Mouse (Mus musculus) thymus, adult 2 months (tissue): Measurements from ENCODE around the gene Tmem255a. TPM values are rescaled to one million over a fixed set of nuclear protein-coding genes. Genes with fewer than 3 reads are reported as not detected.

ENCODE experiments used
- DNase-seq: peaks from one replicate; pipeline ENCODE4 v3.0.0; 2021
- H3K27ac ChIP-seq: fragments of 200-500 bp; 2 replicates; pipeline ENCODE4 v1.5.1; 2012; ENCODE audit warnings: low read length, control low read depth; ENCODE audit not compliant: control insufficient read depth, insufficient read depth
- H3K27me3 ChIP-seq: fragments of 200-500 bp; 2 replicates; pipeline ENCODE4 v1.6.1; 2012; ENCODE audit warnings: mild to moderate bottlenecking, low read length, moderate library complexity, mixed read lengths; ENCODE audit not compliant: control insufficient read depth, insufficient read depth
- H3K36me3 ChIP-seq: fragments of 200-500 bp; 2 replicates; pipeline ENCODE4 v1.6.1; 2012; ENCODE audit warnings: mild to moderate bottlenecking, low read length, moderate library complexity; ENCODE audit not compliant: control insufficient read depth, insufficient read depth
- H3K4me1 ChIP-seq: fragments of 200-500 bp; replicated peaks from 2 replicates; pipeline ENCODE4 v1.6.1; 2012; ENCODE audit warnings: low read length; ENCODE audit not compliant: control insufficient read depth, insufficient read depth
- H3K4me3 ChIP-seq: fragments of 200-500 bp; 2 replicates; pipeline ENCODE4 v1.5.1; 2012; ENCODE audit warnings: mild to moderate bottlenecking, low read length, control low read depth, moderate library complexity; ENCODE audit not compliant: control insufficient read depth, insufficient read depth
- CTCF ChIP-seq: fragments of 200-500 bp; IDR thresholded peaks from 2 replicates; pipeline ENCODE4 v1.5.1; 2012; ENCODE audit warnings: mild to moderate bottlenecking, control low read depth, low read length, moderate library complexity, borderline replicate concordance; ENCODE audit not compliant: control insufficient read depth, poor library complexity, insufficient read depth; ENCODE audit errors: extremely low read depth
- POLR2A ChIP-seq: fragments of 200-500 bp; IDR thresholded peaks from 2 replicates; pipeline ENCODE4 v1.6.1; 2012; ENCODE audit warnings: mild to moderate bottlenecking, low read length, control low read depth, moderate library complexity; ENCODE audit not compliant: control insufficient read depth, poor library complexity, insufficient read depth; ENCODE audit errors: extremely low read depth
- WGBS: fragments of 180-500 bp; shearing (Covaris S2); methylation state at CpG from one replicate; pipeline ENCODE4 v1.1.7; 2018; 5-methylcytosine and 5-hydroxymethylcytosine counted together
- polyA plus RNA-seq: library from polyadenylated mRNA; depleted of rRNA; stranded (reverse); fragments of >200 nt; gene quantifications from 2 replicates; pipeline ENCODE4 v1.2.3, GENCODE M21; 2012; rRNA removed

Gene Tmem255a
- polyA plus RNA-seq, 1 experiment = 1.1 TPM

GRCm38 (mm10) chrX:38166592-38166991, 85.6 kb downstream of the Tmem255a start:
- H3K27me3 ChIP-seq = no peaks in the 10 kb centered on the region
- H3K4me3 ChIP-seq = no peak overlapping the region
- WGBS = 81% methylated on average over 4 of the region's 4 CpGs
- no peaks in the 10 kb centered on the region for H3K4me1 ChIP-seq
- no peak for DNase-seq
- no peaks in the 10 kb centered on the region for H3K36me3 ChIP-seq
- TF ChIP-seq POLR2A = no peak
- TF ChIP-seq CTCF = no peak
- H3K27ac ChIP-seq = no peak overlapping the region

DNA sequence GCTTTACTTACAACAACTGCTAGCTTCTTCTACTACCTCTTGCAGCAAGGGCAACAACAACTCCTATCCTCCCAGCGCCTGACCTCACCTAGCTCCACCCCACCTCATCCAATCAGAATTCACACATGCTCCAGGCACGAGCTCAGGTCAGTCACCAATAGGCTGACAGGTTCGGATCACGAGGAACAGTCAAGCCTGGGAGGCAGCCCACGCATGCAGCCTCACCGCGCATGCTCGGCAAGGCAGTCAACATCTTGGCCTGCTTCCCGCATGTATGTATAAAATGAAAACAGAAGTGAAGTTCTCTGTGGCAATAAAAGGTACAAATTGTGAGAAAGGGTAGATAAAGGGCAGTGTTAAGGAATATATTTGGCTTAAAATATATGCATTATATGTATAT, 86.2 kb downstream of the Tmem255a start:
- Histone ChIP-seq H3K4me1 (no peaks in the 10 kb centered on the region), H3K36me3 (no peaks in the 10 kb centered on the region), H3K27ac (no peak overlapping the region), H3K27me3 (no peaks in the 10 kb centered on the region), H3K4me3 (no peak overlapping the region)
- no peak for DNase-seq
- no peak for TF ChIP-seq CTCF
- TF ChIP-seq POLR2A = no peak
- WGBS = 83% methylated on average over 9 of the region's 9 CpGs

- no peak for TF ChIP-seq CTCF
- TF ChIP-seq POLR2A = no peak
- no peaks in the 10 kb centered on the region for H3K36me3 ChIP-seq
- no peak overlapping the region for H3K27ac ChIP-seq
- H3K4me1 ChIP-seq = no peaks in the 10 kb centered on the region
- H3K27me3 ChIP-seq = no peaks in the 10 kb centered on the region
- H3K4me3 ChIP-seq = no peak overlapping the region
- no peak for DNase-seq
- WGBS = 88% methylated on average over 3 of the region's 3 CpGs
Observed at GRCm38 (mm10) chrX:38165315-38165714, 86.9 kb downstream of the Tmem255a start.

GRCm38 (mm10) chrX:38159097-38159496, 93.1 kb downstream of the Tmem255a start:
- H3K36me3 ChIP-seq = no peaks in the 10 kb centered on the region
- WGBS = 68% methylated on average over 1 of the region's 1 CpGs
- TF ChIP-seq POLR2A (no peak), CTCF (no peak)

More at GRCm38 (mm10) chrX:38159097-38159496, 93.1 kb downstream of the Tmem255a start:
- H3K27ac ChIP-seq = no peak overlapping the region
- no peaks in the 10 kb centered on the region for H3K27me3 ChIP-seq
- H3K4me1 ChIP-seq = no peaks in the 10 kb centered on the region
- no peak for DNase-seq
- no peak overlapping the region for H3K4me3 ChIP-seq

Other genes with a start within 250 kb of the Tmem255a start
- gene Btg1-ps1, start 233.6 kb downstream of the Tmem255a start, polyA plus RNA-seq = not detected in 2 replicates
- not detected in 2 replicates for gene Btg1-ps2, start 209.3 kb downstream of the Tmem255a start, polyA plus RNA-seq
- gene Rhox10, start 186.0 kb downstream of the Tmem255a start, polyA plus RNA-seq = not detected in 2 replicates
- not detected in 2 replicates for gene Rhox11, start 167.3 kb downstream of the Tmem255a start, polyA plus RNA-seq
- gene Rhox12, start 141.5 kb downstream of the Tmem255a start, polyA plus RNA-seq = 0.26 TPM in 1 of 2 replicates, not detected in the other
- not detected in 2 replicates for gene Rhox13, start 131.2 kb downstream of the Tmem255a start, polyA plus RNA-seq
- 9.1 and 10.4 TPM in 2 replicates for gene Zbtb33, start 62.6 kb downstream of the Tmem255a start, polyA plus RNA-seq
- gene Atp1b4, start 63.7 kb upstream of the Tmem255a start, polyA plus RNA-seq = not detected in 2 replicates
- gene Lamp2, start 204.0 kb upstream of the Tmem255a start, polyA plus RNA-seq = 47.3 and 58.9 TPM in 2 replicates